Mouse (Mus musculus) cerebellum, adult 2 months (tissue): ENCODE measurements around the gene Ei24.

ENCODE experiments used
- CTCF ChIP-seq: fragments of 200-500 bp; IDR thresholded peaks from 2 replicates; pipeline ENCODE4 v1.5.1; 2011; ENCODE audit warnings: low read depth, mild to moderate bottlenecking, control low read depth, low read length, moderate library complexity, borderline replicate concordance; ENCODE audit not compliant: insufficient read depth
- POLR2A ChIP-seq: fragments of 200-500 bp; IDR thresholded peaks from 2 replicates; pipeline ENCODE4 v1.6.1; 2011; ENCODE audit warnings: low read length, control low read depth, borderline replicate concordance; ENCODE audit not compliant: insufficient read depth

DNA sequence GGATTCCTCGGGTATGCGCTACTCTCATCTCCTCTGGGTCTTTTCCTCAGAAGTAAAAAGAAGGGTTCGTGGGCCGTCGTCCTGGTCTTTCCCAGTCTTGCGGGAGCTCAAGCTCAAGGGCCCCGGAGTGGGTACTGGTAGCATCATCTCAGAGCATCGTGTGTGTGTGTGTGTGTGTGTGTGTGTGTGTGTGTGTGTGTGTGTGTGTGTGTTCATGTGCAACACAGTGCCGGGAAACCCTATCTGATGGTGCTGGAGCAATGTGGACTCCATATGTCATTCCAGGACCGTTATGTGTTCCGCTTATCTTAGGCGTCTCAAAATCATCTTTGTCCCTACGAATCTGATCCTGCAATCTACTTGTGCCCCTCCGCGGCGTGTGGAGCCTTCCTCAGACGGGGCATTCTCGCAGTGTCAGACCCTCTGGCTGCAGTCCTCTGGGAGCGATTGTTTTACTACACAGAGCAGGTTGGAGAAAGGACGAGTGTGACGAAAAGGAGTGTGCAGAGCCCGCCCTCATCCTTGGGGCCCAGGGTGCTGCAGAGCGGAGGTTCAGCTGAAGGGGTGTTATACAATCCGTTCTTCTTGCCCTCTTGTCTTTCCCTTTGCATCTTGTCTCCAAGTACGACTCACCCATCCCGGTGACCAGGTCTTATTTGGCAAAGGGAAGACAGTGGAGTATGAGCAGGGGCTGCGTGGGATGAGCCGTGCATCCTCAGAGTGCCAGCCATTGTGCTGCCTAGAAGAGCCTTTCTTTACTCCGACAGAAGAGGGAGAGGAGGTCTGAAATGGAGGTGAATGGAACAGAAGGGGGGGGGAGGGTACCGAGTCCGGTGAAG is 36.1 kb upstream of the Ei24 start:
- no peak for TF ChIP-seq CTCF
- peak; percentile 61; the same call in 1 of the 2 replicates for TF ChIP-seq POLR2A
